Mouse (Mus musculus) CD4-positive naive resting alpha-beta T cell, adult 76 days (primary cell): Measurements from ENCODE around the gene Sytl3. TPM values are rescaled to one million over a fixed set of nuclear protein-coding genes. Genes with fewer than 3 reads are reported as not detected.

Source experiments
- total RNA-seq: library from RNA; stranded (reverse); gene quantifications from one replicate; pipeline ENCODE4 v1.2.4, GENCODE M21; 2023

Gene Sytl3
- 33.0 TPM for total RNA-seq

DNA sequence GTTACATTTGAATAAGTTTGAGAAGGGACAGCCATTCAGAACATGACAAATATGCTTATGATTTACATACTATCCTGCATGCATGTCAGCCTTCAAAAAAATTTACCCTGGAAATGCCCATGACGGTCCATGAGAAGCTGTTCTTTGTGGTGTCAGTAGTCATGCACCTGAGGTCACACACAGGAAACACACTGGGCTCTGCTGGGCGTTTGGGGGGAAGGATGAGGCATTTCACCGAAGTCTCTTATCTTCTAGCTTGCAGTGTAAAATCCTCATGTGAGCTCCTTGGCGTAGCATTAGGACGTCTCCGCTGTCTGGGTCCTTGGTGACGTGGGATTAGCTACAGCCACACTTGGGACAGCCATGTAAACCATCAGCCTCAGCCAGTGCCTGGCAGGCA, at the start of gene Sytl3:
Sytl3 (plus strand) TSS at position 293 of the 400 bp plus-strand sequence.

DNA sequence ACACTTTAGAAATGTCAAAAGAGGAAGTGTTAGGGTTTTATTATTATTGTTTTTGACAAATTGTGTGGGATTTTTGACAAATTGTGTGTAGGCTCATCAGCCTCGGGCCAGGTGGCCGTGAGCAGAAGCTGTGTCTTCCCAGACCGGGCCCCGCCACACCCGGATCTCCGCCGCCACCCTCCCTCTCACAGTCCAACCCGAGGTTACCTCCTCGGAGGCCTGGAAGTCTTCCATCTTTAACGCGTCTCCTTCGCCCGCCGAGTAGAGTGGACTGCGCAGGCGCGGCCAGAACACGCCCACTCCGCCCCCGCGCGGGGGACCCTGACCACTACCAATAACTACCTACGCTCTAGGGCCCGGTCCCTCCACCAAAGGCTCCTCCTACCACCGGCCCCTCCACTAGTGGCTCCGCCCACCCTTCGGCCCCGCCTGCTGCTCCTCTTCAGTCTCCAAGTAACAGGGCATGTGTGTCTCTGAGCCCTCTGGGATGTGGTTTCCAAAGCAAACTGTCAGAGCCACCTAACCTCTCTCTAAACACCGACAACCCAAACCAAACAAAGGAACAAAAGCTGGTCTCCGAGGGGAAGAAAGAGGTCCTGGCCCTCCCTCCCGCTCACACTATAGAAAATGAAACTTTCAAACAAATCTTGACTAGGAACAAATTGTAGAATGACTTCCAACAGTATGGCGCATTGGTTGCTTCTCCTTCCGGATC, 3.2 kb upstream of the Sytl3 start, which contains the start of gene Dynlt1f:
Dynlt1f (minus strand) TSS at position 334 of the 715 bp plus-strand sequence.

DNA sequence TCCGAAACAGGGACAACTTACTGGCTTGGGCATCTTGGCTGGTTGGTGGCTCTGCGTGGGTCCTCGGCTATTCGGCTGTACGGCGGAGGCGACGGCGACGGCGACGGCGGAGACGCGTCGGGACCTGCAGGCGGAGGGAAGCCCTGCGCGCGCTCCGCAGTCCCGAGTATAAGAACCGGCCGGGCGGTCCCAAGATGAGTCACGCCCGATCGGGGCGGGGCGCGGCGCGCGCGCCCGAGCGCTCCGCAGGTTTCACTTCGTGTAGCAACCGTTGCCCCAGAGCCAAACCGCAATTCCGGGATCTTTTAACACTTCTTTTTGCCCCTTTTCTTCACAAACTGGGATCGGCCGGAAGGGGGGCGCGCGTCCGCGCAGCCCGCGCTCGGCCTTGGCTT, 123.7 kb downstream of the Sytl3 start, which contains the start of gene Ezr:
Ezr (minus strand) TSS at position 174 of the 395 bp plus-strand sequence.

Other genes starting within 250 kb of the Sytl3 start
- 42.1 TPM for gene Dynlt1b, start 229.0 kb upstream of the Sytl3 start, total RNA-seq
- gene Dynlt1c, start 57.4 kb upstream of the Sytl3 start, total RNA-seq, result 16.6 TPM
- 51.3 TPM for gene Dynlt1f, start 3.2 kb upstream of the Sytl3 start, total RNA-seq
- gene Ezr, start 123.7 kb downstream of the Sytl3 start, total RNA-seq, result 403 TPM